Mouse (Mus musculus): ENCODE measurements at regions not wholly inside any gene's neighbourhood (a gene's known extent, or its start where the extent isn't known, plus 50 kb on each side); places are given as distances from the start of the nearest gene placed in this dataset.

DNA sequence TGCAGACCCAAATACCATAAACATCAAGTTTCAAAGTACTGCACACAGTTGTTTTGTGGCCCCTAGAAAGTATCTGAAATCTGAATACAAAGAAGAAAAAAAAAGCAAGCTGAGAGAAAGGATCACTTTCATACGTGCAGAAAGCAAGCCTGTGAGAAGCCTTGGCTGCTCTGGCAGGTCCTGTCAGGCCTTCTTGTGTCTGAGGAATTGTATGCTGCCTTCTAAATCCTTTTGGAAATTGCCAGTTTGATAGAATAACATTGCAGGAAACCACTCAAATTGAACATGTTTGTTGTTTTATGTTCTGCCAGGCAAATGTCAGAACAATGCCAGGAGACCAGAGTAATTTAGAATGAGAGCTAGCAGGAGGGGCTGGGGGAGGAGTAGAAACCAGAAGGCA lies 198.0 kb downstream of the Spry2 start:
- TF ChIP-seq CTCF (IDR thresholded peaks at IDR 0.05; ENCODE audit: low read depth, low read length) (no peak), EP300 (IDR thresholded peaks at IDR 0.05; ENCODE audit: insufficient read depth, low read depth, low read length) (no peak), POLR2A (IDR thresholded peaks at IDR 0.05; ENCODE audit: insufficient read depth, low read length) (no peak)
